Mouse (Mus musculus) MEL (cell line): Measurements from ENCODE around the gene Gabre. TPM values are rescaled to one million over a fixed set of nuclear protein-coding genes. Genes with fewer than 3 reads are reported as not detected.

Experiments
- DNase-seq: peaks from one replicate; pipeline ENCODE4 v3.0.0; 2011; ENCODE audit warnings: low read depth, low spot score
- H3K27ac ChIP-seq: 2 replicates; pipeline ENCODE4 v1.5.1; 2012; ENCODE audit warnings: low read depth, mild to moderate bottlenecking, control low read depth, low read length, moderate library complexity; ENCODE audit not compliant: control insufficient read depth
- H3K27me3 ChIP-seq, 2 experiments: fragments of 150-350 bp in 1 of 2; sonication (generic) in 1 of 2; 2 replicates each; pipeline ENCODE4 v1.6.1; 2012; ENCODE audit warnings: low read length in 2 of 2, mild to moderate bottlenecking in 2 of 2, improper control_type of control experiment in 1 of 2, moderate library complexity in 1 of 2; ENCODE audit not compliant: insufficient read depth in 2 of 2, control insufficient read depth in 1 of 2
- H3K36me3 ChIP-seq, 2 experiments: 2 replicates each; pipeline ENCODE4 v1.6.1; 2012 to 2014; ENCODE audit warnings: low read length in 2 of 2, improper control_type of control experiment in 1 of 2, inconsistent platforms in 1 of 2, mild to moderate bottlenecking in 1 of 2; ENCODE audit not compliant: insufficient read depth in 2 of 2, control insufficient read depth in 1 of 2
- H3K4me1 ChIP-seq, 2 experiments: fragments of 150-350 bp in 1 of 2; sonication (generic) in 1 of 2; 2 replicates each; pipeline ENCODE4 v1.6.1; 2012; ENCODE audit warnings: low read length in 2 of 2, improper control_type of control experiment in 1 of 2, mild to moderate bottlenecking in 1 of 2; ENCODE audit not compliant: insufficient read depth in 2 of 2, control insufficient read depth in 1 of 2
- H3K4me3 ChIP-seq, 2 experiments: fragments of 150-350 bp in 1 of 2; sonication (generic) in 1 of 2; 2 replicates each; pipeline ENCODE4 v1.5.1; 2012; ENCODE audit warnings: low read depth in 2 of 2, low read length in 2 of 2, mild to moderate bottlenecking in 2 of 2, moderate library complexity in 2 of 2, control low read depth in 1 of 2, improper control_type of control experiment in 1 of 2; ENCODE audit not compliant: control insufficient read depth in 1 of 2, insufficient read depth in 1 of 2
- H3K79me2 ChIP-seq: 2 replicates; pipeline ENCODE4 v1.6.1; 2012; ENCODE audit warnings: mild to moderate bottlenecking, low read length, moderate library complexity; ENCODE audit not compliant: control insufficient read depth, poor library complexity, insufficient read depth
- H3K9ac ChIP-seq: 2 replicates; pipeline ENCODE4 v1.6.1; 2012; ENCODE audit warnings: low read depth, mild to moderate bottlenecking, control low read depth, low read length, moderate library complexity; ENCODE audit not compliant: control insufficient read depth, poor library complexity, severe bottlenecking
- H3K9me3 ChIP-seq: fragments of 150-350 bp; sonication (generic); replicated peaks from 2 replicates; pipeline ENCODE4 v1.6.1; 2012; ENCODE audit warnings: mild to moderate bottlenecking, low read length, improper control_type of control experiment, moderate library complexity; ENCODE audit not compliant: insufficient read depth
- ELF1 ChIP-seq: IDR thresholded peaks from 2 replicates; pipeline ENCODE4 v1.6.1; 2014; ENCODE audit warnings: low read depth, mild to moderate bottlenecking, inconsistent platforms, low read length, improper control_type of control experiment, moderate library complexity
- ETS1 ChIP-seq: IDR thresholded peaks from 2 replicates; pipeline ENCODE4 v1.6.1; 2012; ENCODE audit warnings: low read depth, mild to moderate bottlenecking, inconsistent platforms, low read length, improper control_type of control experiment, moderate library complexity
- GABPA ChIP-seq: IDR thresholded peaks from 2 replicates; pipeline ENCODE4 v1.6.1; 2012; ENCODE audit warnings: low read depth, mild to moderate bottlenecking, inconsistent platforms, low read length, improper control_type of control experiment, moderate library complexity
- HCFC1 ChIP-seq: IDR thresholded peaks from 2 replicates; pipeline ENCODE4 v1.6.1; 2012; ENCODE audit warnings: low read depth, mild to moderate bottlenecking, inconsistent platforms, low read length, improper control_type of control experiment, moderate library complexity
- JUND ChIP-seq: IDR thresholded peaks from 2 replicates; pipeline ENCODE4 v1.6.1; 2011; ENCODE audit warnings: low read depth, mild to moderate bottlenecking, improper control_type of control experiment, low read length
- KAT2A ChIP-seq: conservative IDR thresholded peaks from 2 replicates; pipeline ENCODE4 v1.6.1; 2012; ENCODE audit warnings: low read depth, low read length, improper control_type of control experiment, inconsistent platforms
- MAX ChIP-seq: IDR thresholded peaks from 2 replicates; pipeline ENCODE4 v1.6.1; 2011; ENCODE audit warnings: low read length, improper control_type of control experiment
- MAZ ChIP-seq: IDR thresholded peaks from 2 replicates; pipeline ENCODE4 v1.6.1; 2012; ENCODE audit warnings: low read depth, mild to moderate bottlenecking, inconsistent platforms, low read length, improper control_type of control experiment
- MXI1 ChIP-seq: IDR thresholded peaks from 2 replicates; pipeline ENCODE4 v1.6.1; 2011; ENCODE audit warnings: mild to moderate bottlenecking, low read depth, low read length, improper control_type of control experiment
- MYB ChIP-seq: IDR thresholded peaks from 2 replicates; pipeline ENCODE4 v1.6.1; 2011; ENCODE audit warnings: mild to moderate bottlenecking, low read depth, low read length, improper control_type of control experiment
- NRF1 ChIP-seq: IDR thresholded peaks from 2 replicates; pipeline ENCODE4 v1.6.1; 2014; ENCODE audit warnings: low read depth, mild to moderate bottlenecking, inconsistent platforms, low read length, improper control_type of control experiment, moderate library complexity; ENCODE audit not compliant: poor library complexity, insufficient read depth, severe bottlenecking
- POLR2A ChIP-seq, 2 experiments: IDR thresholded peaks; 2 replicates each; pipeline ENCODE4 v1.6.1; 2011 to 2012; ENCODE audit warnings: low read length in 2 of 2, mild to moderate bottlenecking in 2 of 2, control low read depth in 1 of 2, improper control_type of control experiment in 1 of 2, low read depth in 1 of 2, moderate library complexity in 1 of 2; ENCODE audit not compliant: control insufficient read depth in 1 of 2, insufficient read depth in 1 of 2, poor library complexity in 1 of 2
- POLR2AphosphoS5 ChIP-seq: IDR thresholded peaks from 2 replicates; pipeline ENCODE4 v1.6.1; 2012; ENCODE audit warnings: low read depth, borderline replicate concordance, mild to moderate bottlenecking, inconsistent platforms, low read length, moderate library complexity, mixed read lengths
- RCOR1 ChIP-seq: IDR thresholded peaks from 2 replicates; pipeline ENCODE4 v1.6.1; 2012; ENCODE audit warnings: low read depth, mild to moderate bottlenecking, inconsistent platforms, low read length, improper control_type of control experiment
- TAL1 ChIP-seq: IDR thresholded peaks from 2 replicates; pipeline ENCODE4 v1.6.1; 2012; ENCODE audit warnings: mild to moderate bottlenecking, inconsistent platforms, low read length, moderate library complexity, mixed read lengths
- ZMIZ1 ChIP-seq: IDR thresholded peaks from 2 replicates; pipeline ENCODE4 v1.6.1; 2012; ENCODE audit warnings: low read depth, mild to moderate bottlenecking, inconsistent platforms, low read length, improper control_type of control experiment, moderate library complexity
- polyA plus RNA-seq, 2 experiments: library from polyadenylated mRNA; stranded (reverse) in 1 of 2; unstranded in 1 of 2; fragments of >175 nt in 1 of 2; fragments of >200 nt in 1 of 2; gene quantifications; 2 replicates each; pipeline versions ENCODE4 v1.2.1 to v1.2.4; 2012; ENCODE audit warnings: low replicate concordance in 2 of 2, low read depth in 1 of 2; ENCODE audit not compliant: insufficient read length in 2 of 2, insufficient read depth in 1 of 2, missing spikeins in 1 of 2
- total RNA-seq: library from RNA; depleted of rRNA; stranded (reverse); fragments of 300-350 nt; gene quantifications from 2 replicates; pipeline ENCODE4 v1.2.3, GENCODE M21; 2012; rRNA removed

Gabre gene
- not detected in 2 replicates for total RNA-seq
- polyA plus RNA-seq = not detected

- TF ChIP-seq ELF1 = no peak
- no peak for TF ChIP-seq NRF1
- TF ChIP-seq MYB = no peak
- TF ChIP-seq RCOR1 = no peak
- H3K4me3 ChIP-seq = no peak within 1 kb of the TSS
- H3K27ac ChIP-seq = no peak within 1 kb of the TSS
- no peaks in the 10 kb centered on the region for H3K4me1 ChIP-seq
- H3K27me3 ChIP-seq = no peaks in the 10 kb centered on the region
- no peaks in the 10 kb centered on the region for H3K79me2 ChIP-seq
- DNase-seq = no peak
- no peaks in the 10 kb centered on the region for H3K9me3 ChIP-seq
- H3K9ac ChIP-seq = no peak within 1 kb of the TSS
- no peaks in the 10 kb centered on the region for H3K36me3 ChIP-seq
Observed at GRCm38 (mm10) chrX:72274659-72275371, at the start of gene Gabre. Gene Gabre (minus strand): TSS chrX:72274803.

GRCm38 (mm10) chrX:72297812-72298211, 23.2 kb upstream of the Gabre start:
- DNase-seq = no peak
- H3K36me3 ChIP-seq = no peaks in the 10 kb centered on the region
- H3K4me3 ChIP-seq = no peak overlapping the region
- H3K9ac ChIP-seq = no peak overlapping the region
- no peaks in the 10 kb centered on the region for H3K9me3 ChIP-seq
- H3K27ac ChIP-seq = no peak overlapping the region
- TF ChIP-seq ZMIZ1 = no peak
- TF ChIP-seq ETS1 = no peak
- no peak for TF ChIP-seq POLR2A (IDR thresholded peaks at IDR 0.05; ENCODE audit: control insufficient read depth in 1 of 2, insufficient read depth in 1 of 2, low read depth in 1 of 2, low read length in 2 of 2, poor library complexity in 1 of 2)
- TF ChIP-seq NRF1 = no peak
- TF ChIP-seq TAL1 = no peak
- TF ChIP-seq JUND = no peak
- no peak for TF ChIP-seq POLR2AphosphoS5
- H3K79me2 ChIP-seq = no peaks in the 10 kb centered on the region
- H3K27me3 ChIP-seq = no peaks in the 10 kb centered on the region
- no peaks in the 10 kb centered on the region for H3K4me1 ChIP-seq

GRCm38 (mm10) chrX:72275372-72275663, 715 bp upstream of the Gabre start:
- Histone ChIP-seq H3K9me3 (no peaks in the 10 kb centered on the region), H3K27ac (no peak overlapping the region), H3K9ac (no peak overlapping the region), H3K27me3 (no peaks in the 10 kb centered on the region), H3K36me3 (no peaks in the 10 kb centered on the region), H3K4me3 (no peak overlapping the region), H3K79me2 (no peaks in the 10 kb centered on the region), H3K4me1 (no peaks in the 10 kb centered on the region)
- no peak for DNase-seq
- TF ChIP-seq KAT2A = no peak
- TF ChIP-seq MAX = no peak
- TF ChIP-seq HCFC1 = no peak
- no peak for TF ChIP-seq MXI1
- no peak for TF ChIP-seq GABPA
- TF ChIP-seq NRF1 = no peak
- TF ChIP-seq MAZ = no peak
- TF ChIP-seq RCOR1 = no peak
